Mouse (Mus musculus) heart, adult 9 months (tissue): ENCODE measurements around the gene Cldn34c4.

Source experiments
- DNase-seq, 2 experiments: peaks; one replicate each; pipeline ENCODE4 v3.0.0; 2022; ENCODE audit warnings: low spot score in 2 of 2

Gene Cldn34c4

DNA sequence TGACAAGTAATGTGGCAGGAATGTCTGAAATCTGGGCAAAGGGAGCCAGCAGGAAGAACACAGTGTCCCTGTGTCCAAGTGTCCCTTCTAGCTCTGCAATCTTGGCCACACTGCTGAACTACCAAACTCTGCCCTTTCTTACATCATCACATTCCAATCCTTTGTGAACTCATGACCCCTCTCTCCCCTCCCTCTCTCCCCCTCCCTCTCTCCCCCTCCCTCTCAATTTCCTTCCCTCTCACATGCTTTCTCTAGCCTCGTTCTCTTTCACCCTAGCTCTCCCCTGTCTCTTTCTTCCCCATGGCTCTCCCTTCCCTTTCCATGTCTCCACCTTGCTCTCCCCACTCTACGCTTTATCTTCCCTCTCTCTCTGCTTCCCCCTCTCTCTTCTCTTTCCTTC lies at the start of gene Cldn34c4:
Gene Cldn34c4 (minus strand): TSS at position 101 of the 400 bp plus-strand sequence.
- no peak for DNase-seq

- DNase-seq: no peak
Measured at GRCm38 (mm10) chrX:127747062-127747461, 10.7 kb upstream of the Cldn34c4 start.
